In the genomic region with DNA sequence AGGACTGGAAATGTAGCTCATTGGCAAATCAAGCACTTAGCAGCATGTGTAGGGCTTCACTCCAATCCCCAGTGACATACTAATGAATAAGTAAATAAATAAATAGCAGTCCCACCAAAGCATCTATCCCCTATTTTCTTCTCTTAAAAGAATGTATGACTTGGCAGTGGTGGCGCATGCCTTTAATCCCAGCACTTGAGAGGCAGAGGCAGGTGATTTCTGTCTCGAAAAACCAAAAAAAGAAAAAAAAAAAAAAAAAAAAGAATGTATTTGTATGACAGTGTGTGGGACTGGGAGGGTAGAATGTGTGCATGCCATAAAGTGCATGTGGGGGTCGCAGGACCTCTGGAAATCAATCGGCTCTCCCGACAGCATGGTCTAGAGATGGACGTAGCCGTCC, we compare ENCODE assay signal across 21 mouse cellular contexts. TPM values are rescaled to one million over a fixed set of nuclear protein-coding genes. Genes with fewer than 3 reads are reported as not detected.
DNase-seq lines count a peak whose midpoint lies in the region; ATAC-seq and TF ChIP-seq lines count a peak whose summit lies in the region.
"Had no signal": no experiment of that assay in that cellular context is flagged by ENCODE, and none has a peak within 500 bp of the region (broad histone marks: within the 10 kb centered on the region; RNA-seq: fewer than 3 reads in every experiment).

No protein-coding gene starts in this region.

- H3K27ac ChIP-seq in embryonic facial prominence, embryonic 13.5 days: 0 out of 2 replicates have a peak overlapping the region, but pooled peaks have one; percentile 48
- no peak overlapping the region for H3K27ac ChIP-seq in embryonic facial prominence, embryonic 10.5 days (replicated peaks)
- peak overlapping the region; percentile 36 for H3K27ac ChIP-seq in heart, embryonic 11.5 days (ENCODE audit: low read depth, low read length)
- H3K27ac ChIP-seq in layer of hippocampus, adult 2 months: peak overlapping the region; percentile 60; the same call in 1 of the 2 replicates
- peak overlapping the region; percentile 93 for H3K27ac ChIP-seq in heart, embryonic 16.5 days (ENCODE audit: low read length)
- H3K27ac ChIP-seq: forebrain, embryonic 10.5 days; hindbrain, embryonic 12.5 days; midbrain, embryonic 15.5 days; neural tube, embryonic 15.5 days had no signal

- peaks cover 44% of the 10 kb centered on the region for H3K36me3 ChIP-seq in embryonic facial prominence, embryonic 13.5 days
- peaks cover 66% of the 10 kb centered on the region for H3K36me3 ChIP-seq in embryonic facial prominence, embryonic 10.5 days (replicated peaks)
- peaks cover 8% of the 10 kb centered on the region; the same call in 1 of the 2 replicates for H3K36me3 ChIP-seq in heart, embryonic 11.5 days (ENCODE audit: control insufficient read depth, insufficient read depth, low read length)
- peaks cover 11% of the 10 kb centered on the region for H3K36me3 ChIP-seq in heart, embryonic 16.5 days (ENCODE audit: control insufficient read depth, insufficient read depth)
- H3K36me3 ChIP-seq: midbrain, embryonic 15.5 days had no signal

- intact Hi-C loops in heart, postnatal 10 days (cut with DNase I): no loop called here

- no peak overlapping the region for H3K4me2 ChIP-seq in embryonic facial prominence, embryonic 13.5 days
- peak overlapping the region; percentile 27 for H3K4me2 ChIP-seq in heart, embryonic 11.5 days
- H3K4me2 ChIP-seq in heart, embryonic 16.5 days (ENCODE audit: low read depth, low read length): peak overlapping the region; percentile 50
- H3K4me2 ChIP-seq: hindbrain, embryonic 12.5 days; midbrain, embryonic 15.5 days; neural tube, embryonic 15.5 days had no signal

- H3K4me3 ChIP-seq in embryonic facial prominence, embryonic 13.5 days: no peak overlapping the region
- no peak overlapping the region for H3K4me3 ChIP-seq in embryonic facial prominence, embryonic 10.5 days
- H3K4me3 ChIP-seq in heart, embryonic 11.5 days (ENCODE audit: low read depth, low read length): no peak overlapping the region
- H3K4me3 ChIP-seq in layer of hippocampus, adult 2 months: no peak overlapping the region
- H3K4me3 ChIP-seq in heart, embryonic 16.5 days (ENCODE audit: low read length): no peak overlapping the region
- H3K4me3 ChIP-seq: forebrain, embryonic 10.5 days; hindbrain, embryonic 12.5 days; midbrain, embryonic 15.5 days; neural tube, embryonic 15.5 days had no signal

- ATAC-seq in embryonic facial prominence, embryonic 13.5 days (ENCODE audit: insufficient number of reproducible peaks, insufficient read depth, low FRiP score, low TSS enrichment, low read depth): no peak
- ATAC-seq in heart, embryonic 11.5 days (replicated peaks; ENCODE audit: insufficient number of reproducible peaks, low FRiP score, low TSS enrichment): no peak
- ATAC-seq in heart, embryonic 16.5 days (replicated peaks; ENCODE audit: extremely low read depth, insufficient read depth, low FRiP score): no peak
- ATAC-seq: midbrain, embryonic 15.5 days had no signal

- no peak for TF ChIP-seq CTCF in layer of hippocampus, adult 2 months (conservative IDR thresholded peaks at IDR 0.05)

- peaks cover 13% of the 10 kb centered on the region for H3K4me1 ChIP-seq in embryonic facial prominence, embryonic 13.5 days
- H3K4me1 ChIP-seq in embryonic facial prominence, embryonic 10.5 days: no peaks in the 10 kb centered on the region
- H3K4me1 ChIP-seq in heart, embryonic 11.5 days (ENCODE audit: control insufficient read depth, insufficient read depth, low read length): peaks cover 12% of the 10 kb centered on the region
- peaks cover 36% of the 10 kb centered on the region for H3K4me1 ChIP-seq in heart, embryonic 16.5 days (ENCODE audit: control insufficient read depth, insufficient read depth, low read length)
- H3K4me1 ChIP-seq: forebrain, embryonic 10.5 days; hindbrain, embryonic 12.5 days; midbrain, embryonic 15.5 days; neural tube, embryonic 15.5 days had no signal

- no peaks in the 10 kb centered on the region for H3K27me3 ChIP-seq in embryonic facial prominence, embryonic 13.5 days
- H3K27me3 ChIP-seq in embryonic facial prominence, embryonic 10.5 days (replicated peaks; ENCODE audit: low read depth, poor library complexity, severe bottlenecking): no peaks in the 10 kb centered on the region
- H3K27me3 ChIP-seq in heart, embryonic 11.5 days (ENCODE audit: control insufficient read depth, insufficient read depth, low read length): no peaks in the 10 kb centered on the region
- H3K27me3 ChIP-seq in heart, embryonic 16.5 days (ENCODE audit: control insufficient read depth, insufficient read depth, low read length): no peaks in the 10 kb centered on the region
- H3K27me3 ChIP-seq: hindbrain, embryonic 12.5 days; midbrain, embryonic 15.5 days; neural tube, embryonic 15.5 days had no signal

- no peak overlapping the region for H3K9ac ChIP-seq in embryonic facial prominence, embryonic 13.5 days
- H3K9ac ChIP-seq in heart, embryonic 11.5 days (ENCODE audit: low read depth, low read length): no peak overlapping the region
- peak overlapping the region; percentile 45 for H3K9ac ChIP-seq in heart, embryonic 16.5 days (ENCODE audit: low read length)
- H3K9ac ChIP-seq: hindbrain, embryonic 12.5 days; midbrain, embryonic 15.5 days; neural tube, embryonic 15.5 days had no signal

- DNase-seq in embryonic facial prominence, embryonic 10.5 days (ENCODE audit: low spot score): no peak
- DNase-seq in heart, postnatal 10 days: no peak
- DNase-seq in layer of hippocampus, adult 2 months (ENCODE audit: low spot score in 2 of 2): no peak
- DNase-seq in layer of hippocampus, postnatal 36 days: no peak
- DNase-seq in urinary bladder, postnatal 25 days (ENCODE audit: low spot score): no peak
- DNase-seq: adrenal gland, postnatal 14 days; cerebellum, postnatal 10 days; gastrocnemius, postnatal 25 days; kidney, adult 8-10 months; liver; lung, adult 18-20 months; right cerebral cortex, postnatal 14 days; thymus, postnatal 36 days had no signal

- H3K9me3 ChIP-seq in embryonic facial prominence, embryonic 13.5 days: no peaks in the 10 kb centered on the region
- H3K9me3 ChIP-seq in embryonic facial prominence, embryonic 10.5 days: no peaks in the 10 kb centered on the region
- H3K9me3 ChIP-seq in heart, embryonic 11.5 days (replicated peaks; ENCODE audit: control insufficient read depth, low read length): no peaks in the 10 kb centered on the region
- H3K9me3 ChIP-seq in heart, embryonic 16.5 days (replicated peaks; ENCODE audit: control insufficient read depth, low read length): no peaks in the 10 kb centered on the region
- H3K9me3 ChIP-seq: G1E; hindbrain, embryonic 12.5 days; midbrain, embryonic 15.5 days; neural tube, embryonic 15.5 days had no signal

- WGBS in embryonic facial prominence, embryonic 13.5 days: 84% methylated on average over 7 of the region's 7 CpGs
- 87% methylated on average over 7 of the region's 7 CpGs for WGBS in embryonic facial prominence, embryonic 10.5 days
- WGBS in heart, embryonic 11.5 days (ENCODE audit: insufficient replicate concordance): 57% methylated on average over 7 of the region's 7 CpGs
- 49% methylated on average over 7 of the region's 7 CpGs for WGBS in heart, embryonic 16.5 days

RNA-seq across cellular contexts. Expression of gene Grb2, which starts 22.4 kb away (rescaled TPM):
- polyA plus RNA-seq in embryonic facial prominence, embryonic 13.5 days (2015; fragmentation: Nextera tagmentation; extraction: Ambion mirVana): 77.7 and 108 TPM in 2 replicates
- 73.5 and 76.0 TPM in 2 replicates for polyA plus RNA-seq in embryonic facial prominence, embryonic 10.5 days (2016; fragmentation: Nextera tagmentation; extraction: Ambion mirVana)
- 42.7 and 56.3 TPM in 2 replicates for polyA plus RNA-seq in heart, embryonic 11.5 days (2014; fragmentation: Nextera tagmentation; extraction: Ambion mirVana)
- total RNA-seq in heart, postnatal 10 days (2021): 100 to 1,000 TPM; 122 to 144 TPM
- total RNA-seq in layer of hippocampus, adult 2 months (2021): 100 to 1,000 TPM; 182 to 198 TPM
- 100 to 1,000 TPM; 181 to 192 TPM for total RNA-seq in layer of hippocampus, postnatal 36 days (2021)
- 103 and 118 TPM in 2 replicates for polyA plus RNA-seq in heart, embryonic 16.5 days (2015; fragmentation: Nextera tagmentation; extraction: Ambion mirVana)

RNA-seq across cellular contexts. Expression of gene Slc25a19, which starts 57.9 kb away (rescaled TPM):
- 25.0 and 28.0 TPM in 2 replicates for polyA plus RNA-seq in embryonic facial prominence, embryonic 13.5 days (2015; fragmentation: Nextera tagmentation; extraction: Ambion mirVana)
- polyA plus RNA-seq in embryonic facial prominence, embryonic 10.5 days (2016; fragmentation: Nextera tagmentation; extraction: Ambion mirVana): 23.5 and 24.6 TPM in 2 replicates
- 35.6 and 35.7 TPM in 2 replicates for polyA plus RNA-seq in heart, embryonic 11.5 days (2014; fragmentation: Nextera tagmentation; extraction: Ambion mirVana)
- total RNA-seq in heart, postnatal 10 days (2021): 10 to 100 TPM; 40.3 to 41.1 TPM
- total RNA-seq in layer of hippocampus, adult 2 months (2021): 10 to 100 TPM; 60.4 to 66.6 TPM
- total RNA-seq in layer of hippocampus, postnatal 36 days (2021): 10 to 100 TPM; 64.0 to 66.0 TPM
- polyA plus RNA-seq in heart, embryonic 16.5 days (2015; fragmentation: Nextera tagmentation; extraction: Ambion mirVana): 55.7 and 58.1 TPM in 2 replicates
